Mouse (Mus musculus) kidney, adult 9 months (tissue): Measurements from ENCODE around the gene Csrp3.

Experiments
- DNase-seq: peaks from one replicate; pipeline ENCODE4 v3.0.0; 2022

Gene Csrp3

GRCm38 (mm10) chr7:48847820-48848650 is at the start of gene Csrp3:
Gene Csrp3 (minus strand): TSS chr7:48848033.
- DNase-seq, result no peak

GRCm38 (mm10) chr7:48896051-48896450 is 48.2 kb upstream of the Csrp3 start:
- DNase-seq, result no peak

GRCm38 (mm10) chr7:48895475-48895874 is 47.6 kb upstream of the Csrp3 start:
- DNase-seq, result no peak

- no peak for DNase-seq
Observed at GRCm38 (mm10) chr7:48894763-48895162, 46.9 kb upstream of the Csrp3 start.

- DNase-seq, result peak; percentile 61
Observed at GRCm38 (mm10) chr7:48894152-48894551, 46.3 kb upstream of the Csrp3 start.

- no peak for DNase-seq
Observed at GRCm38 (mm10) chr7:48893093-48893492, 45.3 kb upstream of the Csrp3 start.

GRCm38 (mm10) chr7:48891029-48891428 is 43.2 kb upstream of the Csrp3 start:
- DNase-seq, result no peak

- DNase-seq, result no peak
Observed at GRCm38 (mm10) chr7:48888751-48889150, 40.9 kb upstream of the Csrp3 start.

GRCm38 (mm10) chr7:48887973-48888372 is 40.1 kb upstream of the Csrp3 start:
- DNase-seq, result no peak

- no peak for DNase-seq
Observed at GRCm38 (mm10) chr7:48884266-48884611, 36.4 kb upstream of the Csrp3 start.

GRCm38 (mm10) chr7:48883525-48884265 is 35.9 kb upstream of the Csrp3 start:
- no peak for DNase-seq

- DNase-seq, result no peak
Observed at GRCm38 (mm10) chr7:48881971-48882609, 34.3 kb upstream of the Csrp3 start.

- DNase-seq, result peak; percentile 59
Observed at GRCm38 (mm10) chr7:48881486-48881885, 33.7 kb upstream of the Csrp3 start, which contains the start of gene E2f8. Gene E2f8 (minus strand): TSS chr7:48881596.

- peak; percentile 96 for DNase-seq
Observed at GRCm38 (mm10) chr7:48880591-48881481, 33.0 kb upstream of the Csrp3 start.

GRCm38 (mm10) chr7:48879574-48879973 is 31.7 kb upstream of the Csrp3 start:
- DNase-seq, result no peak

GRCm38 (mm10) chr7:48877786-48878390 is 30.1 kb upstream of the Csrp3 start:
- no peak for DNase-seq

- peak; percentile 74 for DNase-seq
Observed at GRCm38 (mm10) chr7:48876526-48876925, 28.7 kb upstream of the Csrp3 start.

GRCm38 (mm10) chr7:48875096-48875495 is 27.3 kb upstream of the Csrp3 start:
- no peak for DNase-seq

GRCm38 (mm10) chr7:48871292-48871691 is 23.5 kb upstream of the Csrp3 start:
- DNase-seq, result no peak

GRCm38 (mm10) chr7:48870579-48871180 is 22.8 kb upstream of the Csrp3 start:
- no peak for DNase-seq

- no peak for DNase-seq
Observed at GRCm38 (mm10) chr7:48870144-48870543, 22.3 kb upstream of the Csrp3 start.

GRCm38 (mm10) chr7:48867576-48867975 is 19.7 kb upstream of the Csrp3 start:
- DNase-seq, result no peak
